Mouse (Mus musculus): ENCODE data around the gene Rcc1l. TPM values are rescaled to one million over a fixed set of nuclear protein-coding genes. Genes with fewer than 3 reads are reported as not detected.

Rcc1l gene
- total RNA-seq, 4 experiments from 2014 or later: 22.4 to 33.0 (median 28.5) TPM

DNA sequence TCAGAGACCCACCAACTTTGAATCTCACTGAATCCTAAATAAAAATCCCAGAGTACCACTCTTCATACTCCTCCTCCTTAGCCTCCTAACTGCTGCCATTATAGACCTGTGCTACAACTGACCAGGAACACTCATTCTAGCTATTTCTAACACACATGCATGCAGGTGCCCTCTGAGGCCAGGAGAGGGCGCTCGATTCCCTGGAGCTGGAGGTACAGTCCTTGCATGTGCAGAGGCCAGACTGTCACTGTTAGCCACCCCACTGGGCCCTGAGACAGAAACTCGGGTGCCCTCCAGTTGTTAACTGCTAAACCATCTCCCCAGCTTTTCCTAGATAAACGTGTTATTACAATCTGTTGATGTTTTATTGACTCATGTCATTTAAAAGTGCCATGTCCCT lies 3.4 kb downstream of the Rcc1l start:
- DNase-seq (ENCODE audit: low spot score in 2 of 2): no peak

DNA sequence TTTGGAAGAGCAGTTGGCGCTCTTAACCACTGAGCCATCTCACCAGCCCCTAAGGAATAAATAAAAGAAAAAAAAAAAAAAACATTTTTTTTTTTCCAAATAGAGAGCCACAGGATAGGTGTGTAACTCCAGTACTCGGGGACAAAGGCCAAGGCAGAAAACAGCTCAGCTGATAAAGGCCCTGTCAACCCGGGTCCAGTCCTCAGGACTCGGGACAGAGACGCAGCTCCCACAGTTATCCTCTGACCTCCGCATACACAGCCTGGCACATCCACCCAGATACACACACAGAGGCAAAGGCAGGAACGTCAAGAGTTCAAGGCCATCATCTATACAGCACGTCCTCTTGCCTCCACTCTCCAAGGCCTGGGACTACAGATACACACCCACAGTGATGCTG lies 6.4 kb downstream of the Rcc1l start:
- no peak for DNase-seq (ENCODE audit: low spot score in 2 of 2)

- no peak for DNase-seq (ENCODE audit: low spot score in 2 of 2)
These were observed 7.3 kb downstream of the Rcc1l start for GRCm38 (mm10) chr5:134169231-134169630.

GRCm38 (mm10) chr5:134168033-134168432 lies 8.5 kb downstream of the Rcc1l start:
- DNase-seq (ENCODE audit: low spot score in 2 of 2): no peak

- no peak for DNase-seq (ENCODE audit: low spot score in 2 of 2)
These were observed 9.9 kb downstream of the Rcc1l start for GRCm38 (mm10) chr5:134166642-134167041.

GRCm38 (mm10) chr5:134164688-134165087 lies 11.9 kb downstream of the Rcc1l start:
- DNase-seq (ENCODE audit: low spot score in 2 of 2): no peak

- no peak for DNase-seq (ENCODE audit: low spot score in 2 of 2)
These were observed 20.6 kb downstream of the Rcc1l start for GRCm38 (mm10) chr5:134155916-134156466.

DNA sequence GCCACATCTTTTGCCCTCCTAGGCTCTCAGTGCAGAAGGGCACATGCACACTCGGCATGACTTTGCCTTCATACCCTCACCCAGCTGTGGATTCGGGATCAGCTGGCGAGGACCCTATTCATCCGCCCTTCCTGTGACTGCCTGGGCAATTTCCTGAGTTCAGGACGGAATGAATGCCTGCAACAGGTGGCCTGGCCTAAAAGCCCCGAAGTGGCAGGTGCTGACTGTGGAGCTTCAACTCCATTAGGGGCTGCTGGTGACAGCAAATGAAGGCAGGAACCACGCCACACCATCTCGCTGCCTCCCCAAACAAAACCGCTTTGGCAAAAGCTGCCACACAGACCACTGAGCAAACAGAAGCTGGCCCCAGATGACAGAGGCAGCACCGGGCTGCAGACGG lies 24.7 kb downstream of the Rcc1l start:
- no peak for DNase-seq (ENCODE audit: low spot score in 2 of 2)

DNA sequence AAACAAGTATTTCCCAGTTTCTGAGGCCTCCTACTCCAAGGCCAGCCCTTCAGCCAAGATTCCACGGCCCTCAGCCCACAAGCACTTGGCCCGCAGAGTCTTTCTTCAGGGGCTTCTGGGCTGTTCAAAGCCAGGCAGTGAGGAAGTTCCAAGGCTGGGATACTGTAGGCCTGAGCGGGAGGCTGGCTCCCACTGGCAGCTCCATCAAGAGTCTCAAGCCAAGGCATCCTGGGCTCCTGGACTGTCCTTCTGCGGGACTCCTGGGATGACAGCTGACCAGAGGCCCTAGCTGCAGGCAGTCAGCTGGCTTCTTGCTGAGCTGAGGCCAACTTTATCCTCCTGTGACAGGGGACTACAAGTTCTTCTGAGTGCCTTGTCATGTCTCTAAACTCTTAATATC lies 28.4 kb downstream of the Rcc1l start:
- DNase-seq (ENCODE audit: low spot score in 2 of 2): peak in 1 of 2 experiments; percentile 23

DNA sequence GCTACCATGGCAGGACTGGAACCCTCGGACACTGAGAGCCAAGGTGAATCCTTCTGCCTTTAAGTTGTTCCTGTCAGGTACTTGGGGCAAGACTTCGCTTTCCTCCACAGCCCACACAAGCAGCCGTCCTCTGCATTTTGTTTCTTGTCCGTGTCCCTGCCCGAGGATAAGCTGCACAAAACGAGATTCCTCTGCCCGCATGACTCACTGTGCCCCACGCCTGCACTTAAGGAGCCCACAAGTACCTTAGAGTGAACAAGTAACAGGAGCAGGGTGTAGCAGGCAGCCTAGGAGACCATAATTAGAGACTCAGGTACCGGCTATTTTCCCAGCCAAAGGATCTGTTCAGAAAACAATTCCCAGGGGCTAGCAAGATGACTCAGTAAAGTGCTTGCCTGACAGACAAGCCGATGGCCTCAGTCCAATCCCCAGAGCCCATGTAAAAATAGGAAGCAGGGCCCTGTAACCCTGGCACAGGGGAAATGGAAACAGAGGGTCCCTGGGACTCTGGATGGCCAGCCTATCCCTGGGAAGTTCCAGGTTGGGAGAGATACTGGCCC lies 29.3 kb downstream of the Rcc1l start:
- no peak for DNase-seq (ENCODE audit: low spot score in 2 of 2)

DNA sequence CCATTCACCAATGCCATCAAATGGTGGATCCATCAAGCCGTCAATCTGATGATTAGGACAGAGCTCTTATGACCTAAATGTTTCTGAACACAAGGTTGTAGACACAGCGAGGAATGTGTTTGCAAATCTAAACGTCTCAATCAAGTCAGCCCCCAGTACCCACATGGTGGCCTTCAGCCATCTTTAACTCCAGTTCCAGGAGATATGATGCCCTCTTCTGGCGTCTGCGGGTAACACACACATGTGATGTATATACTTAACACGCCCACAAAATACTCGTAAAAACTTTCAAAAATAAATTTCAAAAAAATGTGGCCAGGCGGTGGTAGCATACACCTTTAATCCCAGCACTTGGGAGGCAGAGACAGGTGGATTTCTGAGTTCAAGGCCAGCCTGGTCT lies 31.6 kb downstream of the Rcc1l start:
- DNase-seq (ENCODE audit: low spot score in 2 of 2): no peak

GRCm38 (mm10) chr5:134142381-134142780 lies 34.2 kb downstream of the Rcc1l start:
- no peak for DNase-seq (ENCODE audit: low spot score in 2 of 2)

DNA sequence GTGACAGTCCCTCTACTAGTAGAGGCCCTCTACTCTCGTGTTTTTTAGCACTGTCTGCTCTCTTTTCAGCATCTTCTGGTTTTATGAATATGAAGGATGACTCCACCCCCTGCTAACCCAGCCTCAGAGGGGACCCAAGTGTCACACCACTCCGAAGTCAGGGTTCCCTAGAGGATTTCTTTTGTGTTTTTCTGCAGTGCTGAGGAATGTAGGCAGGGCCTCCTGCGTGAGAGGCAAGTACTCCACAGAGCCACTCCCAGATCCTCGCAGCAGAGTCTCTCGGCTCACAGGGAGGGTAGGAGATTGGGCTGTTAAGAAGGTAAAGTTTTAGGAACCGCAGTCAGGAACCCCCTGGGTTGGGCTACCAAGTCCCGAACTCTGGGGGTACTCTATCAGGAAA lies 35.3 kb downstream of the Rcc1l start:
- DNase-seq (ENCODE audit: low spot score in 2 of 2): no peak

DNA sequence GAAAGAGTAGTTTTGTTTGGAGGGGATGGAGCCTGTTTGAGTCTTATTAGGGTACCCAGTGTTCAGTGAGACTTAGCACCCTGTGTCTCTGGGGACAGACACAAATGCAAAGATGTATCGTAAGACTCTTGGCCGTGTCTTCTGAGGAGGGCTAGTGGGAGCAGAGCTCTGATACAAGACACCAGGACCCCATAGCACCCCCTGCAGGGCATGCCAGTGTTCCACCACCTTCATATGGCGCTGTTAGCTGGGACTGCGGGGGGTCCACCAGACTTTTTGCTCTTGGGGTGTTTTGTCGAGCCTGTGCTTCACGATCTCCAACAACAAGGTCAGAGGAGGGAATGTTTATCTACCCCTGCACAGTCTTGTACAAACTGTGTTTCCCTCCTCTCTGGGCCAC lies 37.1 kb downstream of the Rcc1l start:
- DNase-seq (ENCODE audit: low spot score in 2 of 2): no peak

DNA sequence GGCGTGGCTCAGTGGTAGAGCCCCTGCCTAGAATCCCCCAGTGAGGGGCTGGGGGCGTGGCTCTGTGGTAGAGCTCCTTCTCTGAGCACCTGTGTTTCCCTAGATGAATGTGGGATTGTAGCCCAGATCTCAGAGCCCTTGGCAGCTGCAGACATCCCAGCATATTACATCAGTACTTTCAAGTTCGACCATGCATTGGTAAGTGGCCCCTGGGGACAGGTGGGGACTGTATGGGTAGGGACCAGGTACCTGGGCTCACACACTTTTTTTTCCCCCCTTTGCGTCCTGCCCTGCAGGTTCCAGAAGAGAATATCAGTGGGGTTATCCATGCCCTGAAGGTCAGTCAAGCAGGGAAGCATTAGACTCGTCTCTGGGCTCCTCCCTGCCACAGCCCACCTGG lies 38.6 kb downstream of the Rcc1l start:
- DNase-seq (ENCODE audit: low spot score in 2 of 2): no peak

DNA sequence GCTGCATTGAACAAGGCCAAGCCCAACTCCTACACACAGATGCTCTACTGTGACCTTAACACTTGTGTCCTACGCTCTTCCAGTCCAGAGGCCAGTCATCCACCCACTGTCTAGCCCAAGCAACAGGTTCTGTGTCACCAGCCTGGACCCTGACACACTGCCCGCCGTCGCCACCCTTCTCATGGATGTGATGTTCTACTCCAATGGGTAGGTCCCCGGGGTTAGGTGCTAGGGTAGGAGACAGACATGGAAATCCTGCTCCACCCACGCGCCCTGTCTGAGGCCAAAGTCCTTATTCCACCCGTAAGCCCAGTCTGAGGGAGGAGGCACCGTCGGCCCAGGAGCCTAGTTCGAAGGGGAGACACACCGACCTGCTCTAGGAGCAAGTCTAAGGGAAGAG lies 40.6 kb downstream of the Rcc1l start:
- no peak for DNase-seq (ENCODE audit: low spot score in 2 of 2)

DNA sequence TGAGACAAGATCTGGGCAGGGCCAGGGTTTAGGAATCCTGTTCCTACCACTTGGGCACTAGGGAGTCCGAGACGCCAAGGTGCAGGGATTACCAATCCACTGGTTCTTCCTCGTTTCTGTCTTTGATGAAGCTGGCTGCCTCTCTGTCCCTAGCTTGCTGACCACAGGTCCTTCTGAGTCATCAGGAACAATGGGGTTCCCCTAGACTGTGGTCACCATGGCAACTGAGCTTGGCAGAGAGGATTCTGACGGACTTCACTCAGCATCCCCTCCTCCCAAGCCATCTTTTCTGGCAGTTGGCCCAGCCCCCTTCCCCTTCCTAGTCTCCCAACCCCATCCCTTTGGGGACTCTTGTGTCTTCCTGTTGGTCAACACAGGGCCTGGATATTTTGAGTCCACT lies 45.0 kb downstream of the Rcc1l start:
- no peak for DNase-seq (ENCODE audit: low spot score in 2 of 2)

GRCm38 (mm10) chr5:134126232-134126631 lies 50.3 kb downstream of the Rcc1l start:
- DNase-seq (ENCODE audit: low spot score in 2 of 2): no peak

DNA sequence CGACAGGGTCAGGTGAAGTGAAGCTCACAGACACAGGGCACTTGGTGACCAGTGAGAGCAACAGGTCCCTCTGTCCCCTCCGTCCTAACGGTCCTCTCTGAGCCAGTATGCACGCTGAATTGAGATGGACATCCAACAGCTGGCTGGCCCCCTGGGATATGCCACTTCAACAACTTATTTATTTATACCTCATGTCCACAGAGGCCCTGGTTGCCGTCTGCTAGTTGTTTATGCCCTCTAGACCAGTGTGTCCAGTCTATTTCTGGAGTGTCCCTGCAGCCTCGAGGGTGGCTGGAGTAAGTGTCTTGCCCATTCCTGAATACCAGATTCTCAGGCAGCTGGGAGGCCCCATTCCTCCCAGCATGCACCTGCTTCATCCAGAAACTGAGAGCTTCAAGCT lies 52.7 kb downstream of the Rcc1l start:
- DNase-seq (ENCODE audit: low spot score in 2 of 2): peak; percentile 69 to 81

- no peak for DNase-seq (ENCODE audit: low spot score in 2 of 2)
These were observed 54.7 kb downstream of the Rcc1l start for GRCm38 (mm10) chr5:134121893-134122259.

GRCm38 (mm10) chr5:134121138-134121892 lies 55.3 kb downstream of the Rcc1l start:
- peak in 1 of 2 experiments; percentile 18 for DNase-seq (ENCODE audit: low spot score in 2 of 2)

GRCm38 (mm10) chr5:134120135-134120534 lies 56.4 kb downstream of the Rcc1l start:
- DNase-seq (ENCODE audit: low spot score in 2 of 2): no peak

DNA sequence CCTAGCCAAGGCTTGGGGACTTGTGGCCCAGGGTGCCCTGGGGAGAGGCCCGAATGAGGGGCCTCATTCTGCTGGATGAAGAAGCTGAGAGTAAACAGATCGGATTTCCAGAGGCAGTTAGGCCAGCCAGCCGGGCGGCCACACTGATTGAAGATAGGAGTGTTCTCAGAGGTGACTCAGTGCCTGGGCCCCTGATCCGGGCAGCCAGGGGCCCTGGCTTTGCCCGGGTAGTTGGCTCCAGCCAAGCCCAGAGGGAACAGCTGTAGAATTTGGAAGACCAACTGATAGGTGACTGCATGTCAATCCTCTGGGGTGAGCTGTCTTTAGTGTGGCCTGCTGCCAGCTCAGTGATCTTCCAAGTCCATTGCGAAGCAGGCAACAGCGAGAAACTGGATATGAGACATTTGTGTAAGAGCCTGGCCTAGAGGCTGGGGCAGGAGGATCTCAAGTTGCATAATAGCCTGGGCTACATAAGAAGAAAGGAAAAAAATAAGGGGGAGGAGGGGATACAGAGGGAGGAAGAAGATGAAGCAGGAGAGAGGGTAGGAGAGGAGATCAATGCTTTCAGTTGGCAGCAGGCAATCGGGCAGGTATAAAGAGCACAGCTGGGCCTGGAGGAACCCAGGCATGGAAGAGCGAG lies 57.0 kb downstream of the Rcc1l start:
- peak; percentile 80 to 88 for DNase-seq (ENCODE audit: low spot score in 2 of 2)
